Mouse (Mus musculus): ENCODE results near the gene Mmp19. TPM values are rescaled to one million over a fixed set of nuclear protein-coding genes. Genes with fewer than 3 reads are reported as not detected.
A peak's percentile ranks its signal among the peaks of the same experiment; 100 is the strongest.

Mmp19 gene
- polyA plus RNA-seq, 1 experiment: 1.5 TPM

- Histone ChIP-seq H3K36me3 (ENCODE audit: control insufficient read depth, insufficient read depth, low read length, poor library complexity, severe bottlenecking) (no peaks in the 10 kb centered on the region), H3K9ac (ENCODE audit: low read depth, poor library complexity, severe bottlenecking) (no peak overlapping the region), H3K27ac (ENCODE audit: insufficient read depth, low read length) (no peak overlapping the region), H3K4me1 (ENCODE audit: control insufficient read depth, insufficient read depth, low read length) (peaks cover 2% of the 10 kb centered on the region), H3K9me3 (replicated peaks; ENCODE audit: control insufficient read depth, insufficient read depth, low read length, poor library complexity, severe bottlenecking) (no peaks in the 10 kb centered on the region), H3K4me3 (ENCODE audit: low read depth, low read length) (no peak overlapping the region), H3K27me3 (ENCODE audit: control insufficient read depth, insufficient read depth, low read length, poor library complexity, severe bottlenecking) (no peaks in the 10 kb centered on the region)
- TF ChIP-seq CTCF (IDR thresholded peaks at IDR 0.05; ENCODE audit: low read depth, low read length) (no peak), EP300 (IDR thresholded peaks at IDR 0.05; ENCODE audit: insufficient read depth, low read depth, low read length) (no peak), POLR2A (IDR thresholded peaks at IDR 0.05; ENCODE audit: insufficient read depth, low read length) (no peak)
Measured at GRCm38 (mm10) chr10:128793258-128793657, 2.5 kb downstream of the Mmp19 start.

- Histone ChIP-seq H3K4me3 (ENCODE audit: low read depth, low read length) (no peak overlapping the region; the same call in 1 of the 2 replicates), H3K4me1 (ENCODE audit: control insufficient read depth, insufficient read depth, low read length) (peaks cover 2% of the 10 kb centered on the region), H3K9ac (ENCODE audit: low read depth, poor library complexity, severe bottlenecking) (no peak overlapping the region), H3K9me3 (replicated peaks; ENCODE audit: control insufficient read depth, insufficient read depth, low read length, poor library complexity, severe bottlenecking) (no peaks in the 10 kb centered on the region), H3K27ac (ENCODE audit: insufficient read depth, low read length) (no peak overlapping the region), H3K36me3 (ENCODE audit: control insufficient read depth, insufficient read depth, low read length, poor library complexity, severe bottlenecking) (no peaks in the 10 kb centered on the region), H3K27me3 (ENCODE audit: control insufficient read depth, insufficient read depth, low read length, poor library complexity, severe bottlenecking) (no peaks in the 10 kb centered on the region)
- no peak for TF ChIP-seq POLR2A (IDR thresholded peaks at IDR 0.05; ENCODE audit: insufficient read depth, low read length)
- TF ChIP-seq EP300 (IDR thresholded peaks at IDR 0.05; ENCODE audit: insufficient read depth, low read depth, low read length): no peak
- TF ChIP-seq CTCF (IDR thresholded peaks at IDR 0.05; ENCODE audit: low read depth, low read length): no peak
Measured at GRCm38 (mm10) chr10:128794391-128794790, 3.7 kb downstream of the Mmp19 start.

- H3K27me3 ChIP-seq (ENCODE audit: control insufficient read depth, insufficient read depth, low read length, poor library complexity, severe bottlenecking): no peaks in the 10 kb centered on the region
- no peak overlapping the region for H3K4me3 ChIP-seq (ENCODE audit: low read depth, low read length)
- no peaks in the 10 kb centered on the region for H3K9me3 ChIP-seq (replicated peaks; ENCODE audit: control insufficient read depth, insufficient read depth, low read length, poor library complexity, severe bottlenecking)
- no peaks in the 10 kb centered on the region for H3K36me3 ChIP-seq (ENCODE audit: control insufficient read depth, insufficient read depth, low read length, poor library complexity, severe bottlenecking)
- H3K9ac ChIP-seq (ENCODE audit: low read depth, poor library complexity, severe bottlenecking): no peak overlapping the region
- H3K27ac ChIP-seq (ENCODE audit: insufficient read depth, low read length): no peak overlapping the region
- TF ChIP-seq POLR2A (IDR thresholded peaks at IDR 0.05; ENCODE audit: insufficient read depth, low read length) (no peak), EP300 (IDR thresholded peaks at IDR 0.05; ENCODE audit: insufficient read depth, low read depth, low read length) (no peak), CTCF (IDR thresholded peaks at IDR 0.05; ENCODE audit: low read depth, low read length) (no peak)
- peaks cover 2% of the 10 kb centered on the region for H3K4me1 ChIP-seq (ENCODE audit: control insufficient read depth, insufficient read depth, low read length)
Measured at GRCm38 (mm10) chr10:128795581-128795980, 4.9 kb downstream of the Mmp19 start.

GRCm38 (mm10) chr10:128798676-128799075, 8.0 kb downstream of the Mmp19 start:
- no peaks in the 10 kb centered on the region for H3K36me3 ChIP-seq (ENCODE audit: control insufficient read depth, insufficient read depth, low read length, poor library complexity, severe bottlenecking)
- H3K4me1 ChIP-seq (ENCODE audit: control insufficient read depth, insufficient read depth, low read length): peaks cover 2% of the 10 kb centered on the region
- TF ChIP-seq CTCF (IDR thresholded peaks at IDR 0.05; ENCODE audit: low read depth, low read length) (no peak), EP300 (IDR thresholded peaks at IDR 0.05; ENCODE audit: insufficient read depth, low read depth, low read length) (no peak), POLR2A (IDR thresholded peaks at IDR 0.05; ENCODE audit: insufficient read depth, low read length) (no peak)

GRCm38 (mm10) chr10:128801981-128802495, 11.3 kb downstream of the Mmp19 start:
- TF ChIP-seq POLR2A (IDR thresholded peaks at IDR 0.05; ENCODE audit: insufficient read depth, low read length) (no peak), CTCF (IDR thresholded peaks at IDR 0.05; ENCODE audit: low read depth, low read length) (no peak), EP300 (IDR thresholded peaks at IDR 0.05; ENCODE audit: insufficient read depth, low read depth, low read length) (no peak)
- H3K4me1 ChIP-seq (ENCODE audit: control insufficient read depth, insufficient read depth, low read length): no peaks in the 10 kb centered on the region
- no peaks in the 10 kb centered on the region for H3K36me3 ChIP-seq (ENCODE audit: control insufficient read depth, insufficient read depth, low read length, poor library complexity, severe bottlenecking)
- no peak overlapping the region for H3K9ac ChIP-seq (ENCODE audit: low read depth, poor library complexity, severe bottlenecking)
- H3K4me3 ChIP-seq (ENCODE audit: low read depth, low read length): 0 out of 2 replicates have a peak overlapping the region, but pooled peaks have one; percentile 18
- H3K27me3 ChIP-seq (ENCODE audit: control insufficient read depth, insufficient read depth, low read length, poor library complexity, severe bottlenecking): no peaks in the 10 kb centered on the region
- no peak overlapping the region for H3K27ac ChIP-seq (ENCODE audit: insufficient read depth, low read length)
- no peaks in the 10 kb centered on the region for H3K9me3 ChIP-seq (replicated peaks; ENCODE audit: control insufficient read depth, insufficient read depth, low read length, poor library complexity, severe bottlenecking)

More at GRCm38 (mm10) chr10:128798676-128799075, 8.0 kb downstream of the Mmp19 start:
- Histone ChIP-seq H3K4me3 (ENCODE audit: low read depth, low read length) (no peak overlapping the region), H3K9ac (ENCODE audit: low read depth, poor library complexity, severe bottlenecking) (no peak overlapping the region), H3K27ac (ENCODE audit: insufficient read depth, low read length) (no peak overlapping the region), H3K9me3 (replicated peaks; ENCODE audit: control insufficient read depth, insufficient read depth, low read length, poor library complexity, severe bottlenecking) (no peaks in the 10 kb centered on the region), H3K27me3 (ENCODE audit: control insufficient read depth, insufficient read depth, low read length, poor library complexity, severe bottlenecking) (no peaks in the 10 kb centered on the region)

- Histone ChIP-seq H3K9ac (ENCODE audit: low read depth, poor library complexity, severe bottlenecking) (no peak overlapping the region), H3K4me3 (ENCODE audit: low read depth, low read length) (no peak overlapping the region), H3K4me1 (ENCODE audit: control insufficient read depth, insufficient read depth, low read length) (no peaks in the 10 kb centered on the region), H3K9me3 (replicated peaks; ENCODE audit: control insufficient read depth, insufficient read depth, low read length, poor library complexity, severe bottlenecking) (no peaks in the 10 kb centered on the region), H3K27me3 (ENCODE audit: control insufficient read depth, insufficient read depth, low read length, poor library complexity, severe bottlenecking) (no peaks in the 10 kb centered on the region), H3K36me3 (ENCODE audit: control insufficient read depth, insufficient read depth, low read length, poor library complexity, severe bottlenecking) (no peaks in the 10 kb centered on the region), H3K27ac (ENCODE audit: insufficient read depth, low read length) (no peak overlapping the region)
- TF ChIP-seq POLR2A (IDR thresholded peaks at IDR 0.05; ENCODE audit: insufficient read depth, low read length): no peak
- no peak for TF ChIP-seq EP300 (IDR thresholded peaks at IDR 0.05; ENCODE audit: insufficient read depth, low read depth, low read length)
- TF ChIP-seq CTCF (IDR thresholded peaks at IDR 0.05; ENCODE audit: low read depth, low read length): no peak
Measured at GRCm38 (mm10) chr10:128802956-128803355, 12.2 kb downstream of the Mmp19 start.

All from ES-Bruce4 (cell line).